Mouse (Mus musculus) liver, embryonic 16.5 days (tissue): ENCODE data around the gene Atp5l. TPM values are rescaled to one million over a fixed set of nuclear protein-coding genes. Genes with fewer than 3 reads are reported as not detected.
A peak's percentile ranks its signal among the peaks of the same experiment; 100 is the strongest.
"Not testable (repeated sequence)": the region's sequence is repeated elsewhere in the genome, so short reads cannot be mapped to it uniquely, and the experiment has no call there.

Source experiments
- ATAC-seq: fragments of 200-750 bp; cut with Nextera tagmentation; 2 replicates; pipeline ENCODE4 v1.8.0; 2017; ENCODE audit warnings: low read depth, mild to moderate bottlenecking, moderate number of reproducible peaks, moderate library complexity
- H3K27ac ChIP-seq: fragments of 300-500 bp; sonication (generic); 2 replicates; pipeline ENCODE4 v1.5.1; 2014; ENCODE audit warnings: mild to moderate bottlenecking, low read length
- H3K27me3 ChIP-seq: fragments of 300-500 bp; sonication (generic); 2 replicates; pipeline ENCODE4 v1.6.1; 2014; ENCODE audit warnings: low read depth, low read length, mixed read lengths; ENCODE audit not compliant: control insufficient read depth, insufficient read depth
- H3K36me3 ChIP-seq: fragments of 300-500 bp; sonication (generic); 2 replicates; pipeline ENCODE4 v1.6.1; 2014; ENCODE audit warnings: mild to moderate bottlenecking; ENCODE audit not compliant: control insufficient read depth, insufficient read depth
- H3K4me1 ChIP-seq: fragments of 300-500 bp; sonication (generic); 2 replicates; pipeline ENCODE4 v1.6.1; 2014; ENCODE audit warnings: low read depth, low read length, mixed read lengths; ENCODE audit not compliant: control insufficient read depth
- H3K4me2 ChIP-seq: fragments of 300-500 bp; sonication (generic); 2 replicates; pipeline ENCODE4 v1.6.1; 2014; ENCODE audit warnings: low read depth, low read length, mixed read lengths
- H3K4me3 ChIP-seq: fragments of 300-500 bp; sonication (generic); 2 replicates; pipeline ENCODE4 v1.5.1; 2014; ENCODE audit warnings: low read depth, mild to moderate bottlenecking, low read length
- H3K9ac ChIP-seq: fragments of 300-500 bp; sonication (generic); 2 replicates; pipeline ENCODE4 v1.6.1; 2014; ENCODE audit warnings: low read depth, low read length
- H3K9me3 ChIP-seq: fragments of 300-500 bp; sonication (generic); replicated peaks from 2 replicates; pipeline ENCODE4 v1.6.1; 2016; ENCODE audit warnings: low read length; ENCODE audit not compliant: control insufficient read depth
- WGBS: fragments of 180-500 bp; shearing (Covaris S2); extraction: QIAGEN DNeasy Blood & Tissue Kit; methylation state at CpG from one replicate; pipeline ENCODE4 v1.1.7; 2014; ENCODE audit not compliant: insufficient replicate concordance; 5-methylcytosine and 5-hydroxymethylcytosine counted together
- polyA plus RNA-seq: library from polyadenylated mRNA; unstranded; fragments of >200 nt; fragmentation: Nextera tagmentation; extraction: Ambion mirVana; gene quantifications from 2 replicates; pipeline ENCODE4 v1.2.1, GENCODE M21; 2015

Atp5l gene
- polyA plus RNA-seq: 467 and 488 TPM in 2 replicates

DNA sequence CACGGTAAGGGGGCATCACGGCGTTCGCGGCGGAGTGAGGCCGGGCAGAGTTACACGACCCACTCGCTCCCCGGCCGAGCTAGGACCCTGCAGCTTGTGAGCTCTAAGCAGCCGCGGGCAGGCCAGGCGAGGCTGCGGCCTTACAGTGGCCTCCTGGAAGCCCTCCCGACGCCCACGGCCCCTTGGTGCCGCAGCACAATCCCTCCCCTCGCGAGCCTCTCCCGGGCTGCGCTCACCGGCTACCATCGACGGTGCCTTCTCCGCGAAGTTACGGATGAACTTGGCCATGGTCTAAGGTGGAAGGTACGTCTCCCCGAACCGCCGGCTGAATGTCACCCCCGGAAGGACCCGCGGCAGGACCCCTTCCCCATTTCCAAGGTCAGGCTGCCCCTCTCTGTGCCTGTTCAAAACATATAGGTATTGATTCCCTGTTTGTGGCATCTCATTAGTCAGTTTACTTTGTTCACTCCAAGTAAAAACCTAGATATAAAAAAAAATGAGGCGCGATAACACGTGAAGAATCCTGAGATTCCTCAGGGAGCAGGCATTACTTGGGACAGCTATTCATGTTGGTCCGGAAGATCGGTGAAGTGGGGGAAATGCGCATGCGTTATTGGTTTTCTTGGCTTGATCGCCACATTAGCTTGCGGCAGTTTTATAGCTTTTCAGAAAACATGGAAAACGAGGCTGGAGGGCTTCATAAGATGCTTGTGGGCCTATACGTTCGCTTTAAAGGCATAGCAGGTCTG lies at the start of gene Atp5l:
Gene Atp5l, minus strand, starts transcription at position 369 of the 749 bp plus-strand sequence.
- H3K36me3 ChIP-seq: no peaks in the 10 kb centered on the region
- no peaks in the 10 kb centered on the region for H3K9me3 ChIP-seq
- WGBS: under 1% methylated on average over 48 of the region's 48 CpGs
- peak within 1 kb of the TSS; percentile 97 for H3K9ac ChIP-seq
- H3K4me2 ChIP-seq: peak within 1 kb of the TSS; percentile 71
- ATAC-seq: peak; percentile 81
- peaks cover 7% of the 10 kb centered on the region for H3K4me1 ChIP-seq
- H3K27me3 ChIP-seq: no peaks in the 10 kb centered on the region
- peak within 1 kb of the TSS; percentile 83 for H3K27ac ChIP-seq
- peak within 1 kb of the TSS; percentile 98 for H3K4me3 ChIP-seq

DNA sequence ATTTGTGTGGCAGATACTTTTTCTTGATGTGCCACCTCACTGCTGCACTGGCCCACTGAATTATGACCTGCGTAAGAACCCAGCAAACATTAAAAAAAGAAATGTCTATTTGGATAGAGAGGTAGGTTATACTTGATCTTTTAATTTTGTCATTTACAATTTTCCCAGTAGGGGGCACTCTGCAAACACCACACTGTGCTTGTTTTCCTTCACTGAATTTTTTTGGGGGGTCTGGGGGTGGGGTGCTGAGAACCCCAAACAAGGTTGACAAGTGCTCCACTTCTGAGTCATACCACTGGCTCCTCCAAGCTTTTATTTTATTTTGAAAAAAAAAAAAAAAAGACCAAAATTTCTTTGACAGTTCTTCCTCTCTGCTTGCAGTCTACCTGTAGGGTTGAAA lies 48.9 kb upstream of the Atp5l start:
- H3K27ac ChIP-seq: no peak overlapping the region
- no peak overlapping the region for H3K9ac ChIP-seq
- peaks cover 5% of the 10 kb centered on the region for H3K27me3 ChIP-seq
- no peak overlapping the region for H3K4me3 ChIP-seq
- WGBS: 47% methylated on average over 1 of the region's 1 CpGs
- peaks cover 10% of the 10 kb centered on the region for H3K4me1 ChIP-seq
- no peak for ATAC-seq
- H3K36me3 ChIP-seq: no peaks in the 10 kb centered on the region
- no peak overlapping the region for H3K4me2 ChIP-seq
- H3K9me3 ChIP-seq: no peaks in the 10 kb centered on the region

DNA sequence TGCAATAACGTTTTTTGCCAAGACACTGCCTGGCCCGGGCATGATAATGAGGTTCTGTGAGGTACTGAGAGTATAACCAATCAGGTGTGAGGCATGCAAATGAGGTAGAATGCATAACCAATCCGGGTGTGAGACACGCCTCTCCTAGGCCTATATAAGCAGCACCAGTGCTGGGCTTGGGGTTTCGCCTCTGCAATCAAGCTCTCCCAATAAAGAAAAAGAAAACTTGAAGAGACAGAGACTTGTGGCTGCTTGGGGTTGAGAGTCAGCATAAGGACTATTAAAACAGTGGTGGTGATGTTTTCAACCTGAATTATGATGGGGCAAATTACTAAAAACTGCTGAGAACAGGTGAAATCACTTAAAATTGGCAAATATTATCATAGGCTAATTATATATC lies 47.2 kb upstream of the Atp5l start:
- not testable (repeated sequence) for H3K27me3 ChIP-seq, H3K4me2 ChIP-seq, H3K9ac ChIP-seq, ATAC-seq, H3K4me3 ChIP-seq, H3K27ac ChIP-seq, H3K36me3 ChIP-seq, H3K9me3 ChIP-seq
- H3K4me1 ChIP-seq: peaks cover 15% of the 10 kb centered on the region
- 70% methylated on average over 5 of the region's 5 CpGs for WGBS

DNA sequence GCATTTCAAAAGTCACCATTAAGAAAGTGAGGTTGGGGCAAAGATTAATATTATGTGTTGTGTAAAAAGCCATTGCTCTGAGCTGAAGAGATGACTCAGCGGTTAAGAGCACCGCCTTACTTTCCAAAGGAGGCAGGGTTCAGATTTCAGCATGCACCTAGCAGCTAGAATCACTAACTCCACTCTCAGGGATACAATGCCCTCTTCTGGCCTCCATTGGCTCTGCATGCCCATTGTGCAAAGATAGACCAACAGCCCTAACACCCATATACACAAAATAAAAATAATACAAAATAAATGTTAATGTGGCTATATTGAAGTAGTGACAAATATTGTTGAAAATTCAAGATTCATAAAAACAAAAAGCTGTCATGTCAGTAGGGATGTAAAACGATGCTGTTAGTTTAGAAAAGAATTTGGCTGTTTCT lies 46.3 kb upstream of the Atp5l start:
- Histone ChIP-seq H3K27me3 (peaks cover 3% of the 10 kb centered on the region; the same call in 1 of the 2 replicates), H3K9ac (no peak overlapping the region), H3K4me2 (no peak overlapping the region), H3K4me3 (no peak overlapping the region), H3K27ac (no peak overlapping the region), H3K4me1 (peaks cover 15% of the 10 kb centered on the region), H3K36me3 (peaks cover 5% of the 10 kb centered on the region; the same call in 1 of the 2 replicates), H3K9me3 (no peaks in the 10 kb centered on the region)
- ATAC-seq: no peak; the same call in 1 of the 2 replicates
- WGBS: 12% methylated on average over 3 of the region's 3 CpGs

DNA sequence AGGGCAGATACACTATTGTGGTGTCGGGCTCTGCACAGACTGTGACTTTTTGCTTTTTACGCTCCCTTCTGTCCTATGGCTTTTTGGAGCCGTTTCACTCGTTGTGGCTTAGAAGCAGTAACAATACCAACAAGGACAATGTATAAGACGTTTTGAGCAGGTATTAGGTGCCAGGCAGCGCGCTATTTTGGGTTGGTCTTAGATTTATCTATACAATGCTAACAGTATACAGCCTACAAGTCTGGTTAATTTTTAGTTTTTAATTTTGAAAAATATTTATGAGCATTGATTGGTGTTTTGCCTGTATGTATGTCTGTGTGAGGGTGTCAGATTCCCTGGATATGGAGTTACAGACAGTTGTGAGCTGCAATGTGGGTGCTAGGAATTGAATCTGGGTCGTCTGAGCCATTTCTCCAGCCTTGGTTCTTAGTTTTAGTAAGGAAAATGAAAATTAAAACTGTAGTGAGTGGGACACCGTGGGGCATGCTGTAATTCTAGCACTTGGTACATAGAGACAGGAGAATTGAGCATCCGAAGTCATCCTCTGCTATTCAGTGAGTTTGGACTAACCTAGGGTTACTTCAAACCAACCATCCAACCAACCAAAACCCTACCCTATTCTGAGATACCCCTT lies 45.4 kb upstream of the Atp5l start:
- Histone ChIP-seq H3K27ac (peak overlapping the region; percentile 80), H3K9me3 (no peaks in the 10 kb centered on the region), H3K4me1 (peaks cover 15% of the 10 kb centered on the region), H3K36me3 (peaks cover 8% of the 10 kb centered on the region; the same call in 1 of the 2 replicates), H3K27me3 (peaks cover 2% of the 10 kb centered on the region; the same call in 1 of the 2 replicates), H3K4me3 (peak overlapping the region; percentile 64), H3K9ac (peak overlapping the region; percentile 50; the same call in 1 of the 2 replicates), H3K4me2 (peak overlapping the region; percentile 94)
- ATAC-seq: peak; percentile 2; the same call in 1 of the 2 replicates
- WGBS: 14% methylated on average over 10 of the region's 10 CpGs

DNA sequence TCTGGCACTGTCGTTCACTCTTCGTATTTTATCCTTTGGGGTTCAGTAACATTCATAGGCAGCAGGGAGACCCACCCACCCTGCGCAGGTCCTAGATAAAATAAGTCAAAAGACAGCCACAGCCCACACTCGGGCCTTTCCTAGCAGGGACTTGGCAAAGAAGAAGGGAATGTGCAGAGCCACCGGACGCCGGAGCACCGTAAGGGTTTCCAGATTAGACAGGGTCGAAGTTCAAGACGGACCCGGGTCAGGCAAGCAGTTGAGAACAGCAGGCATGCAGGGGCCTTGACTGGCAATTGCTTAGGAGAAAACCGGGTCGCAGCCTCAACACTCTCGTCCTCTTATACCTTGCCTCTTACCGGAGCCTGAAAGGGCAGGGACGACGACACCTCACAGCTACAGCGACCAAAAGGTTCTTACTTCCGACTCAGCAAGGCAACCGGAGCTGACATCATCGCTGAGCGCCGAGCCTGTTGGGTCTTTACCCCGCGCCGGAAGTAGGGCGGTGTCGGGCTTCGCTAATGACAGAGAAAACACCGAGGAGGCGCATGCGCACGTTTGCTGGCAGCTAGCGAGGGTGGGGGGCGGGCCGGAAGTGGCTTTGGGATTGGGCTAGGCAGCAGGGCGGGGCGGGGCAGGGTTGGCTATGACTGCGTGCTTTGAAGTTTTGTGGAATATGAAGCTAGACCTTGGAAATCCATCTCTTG lies 44.7 kb upstream of the Atp5l start, which contains the start of gene Ube4a:
Gene Ube4a, minus strand, starts transcription at position 475 of the 707 bp plus-strand sequence.
- peaks cover 15% of the 10 kb centered on the region for H3K4me1 ChIP-seq
- peak; percentile 97 for ATAC-seq
- 1% methylated on average over 39 of the region's 39 CpGs for WGBS
- no peaks in the 10 kb centered on the region for H3K27me3 ChIP-seq
- peak within 1 kb of the TSS; percentile 80 for H3K27ac ChIP-seq
- peak within 1 kb of the TSS; percentile 64 for H3K4me3 ChIP-seq
- no peaks in the 10 kb centered on the region for H3K9me3 ChIP-seq
- H3K4me2 ChIP-seq: peak within 1 kb of the TSS; percentile 94
- peaks cover 8% of the 10 kb centered on the region; the same call in 1 of the 2 replicates for H3K36me3 ChIP-seq
- peak within 1 kb of the TSS; percentile 51 for H3K9ac ChIP-seq

DNA sequence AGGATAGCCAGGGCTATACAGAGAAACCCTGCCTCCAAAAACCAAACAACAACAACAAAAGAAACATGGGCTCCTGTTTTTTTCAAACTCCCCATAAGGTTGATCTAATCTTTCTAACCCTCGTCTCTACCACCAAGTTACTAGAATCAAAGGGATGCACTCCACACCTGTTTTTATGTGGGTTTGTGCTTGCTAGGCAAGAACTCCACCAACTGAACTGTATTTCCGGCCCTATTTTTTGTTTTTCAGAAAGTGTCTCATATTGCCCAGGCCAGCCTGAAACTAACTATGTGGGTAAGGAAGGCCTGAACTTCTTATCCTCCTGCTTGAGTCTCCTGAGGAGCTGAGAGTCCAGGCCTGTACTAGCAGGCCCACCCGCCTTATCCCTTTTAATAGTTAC lies 33.9 kb upstream of the Atp5l start:
- Histone ChIP-seq H3K9ac (no peak overlapping the region), H3K36me3 (peaks cover 29% of the 10 kb centered on the region)

DNA sequence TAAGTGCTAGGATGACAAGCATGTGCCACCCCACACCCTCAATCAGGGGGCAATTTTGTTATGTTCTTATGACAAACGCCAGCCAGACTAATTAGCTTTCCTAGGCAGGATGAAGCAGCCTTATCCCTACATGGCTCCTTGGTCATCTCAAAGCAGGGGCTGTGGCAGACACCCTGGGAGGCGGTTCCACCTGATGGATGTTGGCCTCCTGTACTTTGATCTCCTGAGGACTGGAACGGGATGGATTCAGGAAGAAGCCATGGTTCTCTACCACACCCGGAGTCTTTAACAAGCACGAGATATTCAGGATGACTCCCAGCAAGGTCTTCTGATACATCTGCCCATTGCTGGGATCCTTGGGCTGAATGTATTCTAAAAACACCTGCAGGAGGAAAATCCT lies 27.3 kb upstream of the Atp5l start:
- peaks cover 41% of the 10 kb centered on the region for H3K36me3 ChIP-seq

More for the DNA sequence above, 33.9 kb upstream of the Atp5l start:
- Histone ChIP-seq H3K9me3 (no peaks in the 10 kb centered on the region), H3K4me1 (no peaks in the 10 kb centered on the region), H3K27me3 (no peaks in the 10 kb centered on the region), H3K27ac (no peak overlapping the region), H3K4me3 (no peak overlapping the region), H3K4me2 (no peak overlapping the region)
- 73% methylated on average over 3 of the region's 3 CpGs for WGBS
- ATAC-seq: no peak

More for the DNA sequence above, 27.3 kb upstream of the Atp5l start:
- Histone ChIP-seq H3K9me3 (no peaks in the 10 kb centered on the region), H3K27ac (no peak overlapping the region), H3K4me3 (no peak overlapping the region), H3K9ac (no peak overlapping the region), H3K27me3 (no peaks in the 10 kb centered on the region), H3K4me1 (no peaks in the 10 kb centered on the region), H3K4me2 (no peak overlapping the region)
- no peak for ATAC-seq
- 82% methylated on average over 5 of the region's 5 CpGs for WGBS
